In genomic region chr15:15630283-15630682, GRCm38 (mm10) we compare ENCODE assay signal across 29 mouse cellular contexts.
A peak's percentile ranks its signal among the peaks of the same experiment; 100 is the strongest.
DNase-seq lines count a peak whose midpoint lies in the region; ATAC-seq and TF ChIP-seq lines count a peak whose summit lies in the region.
"Had no signal": no experiment of that assay in that cellular context is flagged by ENCODE, and none has a peak within 500 bp of the region (broad histone marks: within the 10 kb centered on the region; RNA-seq: fewer than 3 reads in every experiment).

No protein-coding gene starts in this region.

- no peaks in the 10 kb centered on the region for H3K4me1 ChIP-seq in forebrain, embryonic 15.5 days
- H3K4me1 ChIP-seq in forebrain, postnatal 0 days (ENCODE audit: insufficient read depth) = no peaks in the 10 kb centered on the region
- no peaks in the 10 kb centered on the region for H3K4me1 ChIP-seq in kidney, embryonic 15.5 days
- H3K4me1 ChIP-seq: embryonic facial prominence, embryonic 12.5 days; embryonic facial prominence, embryonic 15.5 days; heart, embryonic 12.5 days; heart, embryonic 15.5 days had no signal

- H3K27me3 ChIP-seq in forebrain, embryonic 15.5 days = no peaks in the 10 kb centered on the region
- no peaks in the 10 kb centered on the region for H3K27me3 ChIP-seq in forebrain, postnatal 0 days (ENCODE audit: insufficient read depth, low read length)
- H3K27me3 ChIP-seq in kidney, embryonic 15.5 days = no peaks in the 10 kb centered on the region
- H3K27me3 ChIP-seq: CH12.LX; embryonic facial prominence, embryonic 12.5 days; embryonic facial prominence, embryonic 15.5 days; heart, embryonic 12.5 days; heart, embryonic 15.5 days; Patski had no signal

- peak; percentile 20 to 51 for DNase-seq in cerebellum, postnatal 14 days
- no peak for DNase-seq in cerebellum, adult 18-20 months
- DNase-seq in forebrain, postnatal 0 days = no peak
- DNase-seq in kidney, postnatal 4 days = no peak
- no peak for DNase-seq in right cerebral cortex, postnatal 10 days (ENCODE audit: low spot score in 2 of 2)
- DNase-seq: adrenal gland, postnatal 10 days; adrenal gland, postnatal 36 days; B cell, adult 2 months; cerebellum, adult 11 months; cerebellum, adult 9-11 months; gastrocnemius, adult 2 months; gastrocnemius, postnatal 14 days; heart, adult 18-20 months; heart, postnatal 10 days; heart, postnatal 4 days; kidney, adult 18-20 months had no signal

- H3K27ac ChIP-seq in forebrain, embryonic 15.5 days (replicated peaks) = no peak overlapping the region
- no peak overlapping the region for H3K27ac ChIP-seq in forebrain, postnatal 0 days (ENCODE audit: low read depth, low read length)
- no peak overlapping the region for H3K27ac ChIP-seq in kidney, embryonic 15.5 days
- H3K27ac ChIP-seq: embryonic facial prominence, embryonic 12.5 days; embryonic facial prominence, embryonic 15.5 days; gastrocnemius, adult 2 months; heart, embryonic 15.5 days; hindbrain, embryonic 14.5 days; hindbrain, postnatal 0 days had no signal

- WGBS in forebrain, embryonic 15.5 days = 86% methylated on average over 7 of the region's 7 CpGs
- WGBS in forebrain, postnatal 0 days = 77% methylated on average over 7 of the region's 7 CpGs
- WGBS in kidney, embryonic 15.5 days = 91% methylated on average over 7 of the region's 7 CpGs

- no peak overlapping the region for H3K9ac ChIP-seq in forebrain, embryonic 15.5 days (replicated peaks)
- H3K9ac ChIP-seq in forebrain, postnatal 0 days = no peak overlapping the region
- H3K9ac ChIP-seq in kidney, embryonic 15.5 days = no peak overlapping the region
- H3K9ac ChIP-seq: embryonic facial prominence, embryonic 12.5 days; embryonic facial prominence, embryonic 15.5 days; heart, embryonic 12.5 days; heart, embryonic 15.5 days; hindbrain, embryonic 14.5 days had no signal

- no peaks in the 10 kb centered on the region for H3K36me3 ChIP-seq in forebrain, embryonic 15.5 days
- H3K36me3 ChIP-seq in forebrain, postnatal 0 days (ENCODE audit: insufficient read depth) = no peaks in the 10 kb centered on the region
- no peaks in the 10 kb centered on the region for H3K36me3 ChIP-seq in kidney, embryonic 15.5 days
- H3K36me3 ChIP-seq: embryonic facial prominence, embryonic 12.5 days; embryonic facial prominence, embryonic 15.5 days; G1E; heart, embryonic 12.5 days; heart, embryonic 15.5 days had no signal

- ATAC-seq in forebrain, embryonic 15.5 days (replicated peaks) = peak; percentile 16; the same call in 1 of the 2 replicates
- no peak for ATAC-seq in forebrain, postnatal 0 days
- 0 out of 2 replicates have a peak, but pooled peaks have one; percentile 12 for ATAC-seq in kidney, embryonic 15.5 days (replicated peaks; ENCODE audit: low FRiP score)
- ATAC-seq: hindbrain, postnatal 0 days; inflammation-experienced regulatory T-cells, adult 6 months; intestine, embryonic 16.5 days; Patski had no signal

- H3K4me3 ChIP-seq in forebrain, embryonic 15.5 days = no peak overlapping the region
- H3K4me3 ChIP-seq in forebrain, postnatal 0 days (ENCODE audit: low read depth, low read length) = no peak overlapping the region
- no peak overlapping the region for H3K4me3 ChIP-seq in kidney, embryonic 15.5 days (replicated peaks)
- H3K4me3 ChIP-seq: embryonic facial prominence, embryonic 12.5 days; embryonic facial prominence, embryonic 15.5 days; gastrocnemius, adult 2 months; heart, embryonic 12.5 days; heart, embryonic 15.5 days had no signal

- H3K9me3 ChIP-seq in forebrain, embryonic 15.5 days = no peaks in the 10 kb centered on the region
- no peaks in the 10 kb centered on the region for H3K9me3 ChIP-seq in forebrain, postnatal 0 days (ENCODE audit: low read length)
- H3K9me3 ChIP-seq in kidney, embryonic 15.5 days (replicated peaks) = no peaks in the 10 kb centered on the region
- H3K9me3 ChIP-seq: embryonic facial prominence, embryonic 12.5 days; embryonic facial prominence, embryonic 15.5 days; G1E; heart, embryonic 12.5 days; heart, embryonic 15.5 days had no signal

- TF ChIP-seq CTCF in forebrain, postnatal 0 days (IDR thresholded peaks at IDR 0.05; ENCODE audit: low read depth) = no peak

- H3K4me2 ChIP-seq in forebrain, embryonic 15.5 days (replicated peaks) = no peak overlapping the region
- H3K4me2 ChIP-seq in forebrain, postnatal 0 days (ENCODE audit: low read depth) = no peak overlapping the region
- H3K4me2 ChIP-seq in kidney, embryonic 15.5 days = no peak overlapping the region
- H3K4me2 ChIP-seq: embryonic facial prominence, embryonic 12.5 days; embryonic facial prominence, embryonic 15.5 days; heart, embryonic 12.5 days; heart, embryonic 15.5 days; hindbrain, embryonic 14.5 days had no signal

Comparison
In these comparisons a context has a peak if more than half of its experiments do, and no peak if none do; other contexts are left out.
1. DNase-seq: peak in cerebellum, postnatal 14 days (2 of 2); none in cerebellum, adult 18-20 months (0 of 2), forebrain, postnatal 0 days (single experiment), kidney, postnatal 4 days (0 of 2) and right cerebral cortex, postnatal 10 days (0 of 2).